Mouse (Mus musculus) layer of hippocampus, adult 8-10 months (tissue): Measurements from ENCODE around the gene Arhgap15. TPM values are rescaled to one million over a fixed set of nuclear protein-coding genes. Genes with fewer than 3 reads are reported as not detected.

ENCODE experiments used
- DNase-seq, 2 experiments: peaks; one replicate each; pipeline ENCODE4 v3.0.0; 2022; ENCODE audit warnings: low spot score in 2 of 2
- total RNA-seq, 4 experiments: library from RNA; stranded (reverse); gene quantifications; 2 replicates each; pipeline ENCODE4 v1.2.4; 2022

The Arhgap15 gene
- total RNA-seq, 4 experiments from 2014 or later = 6.6 to 10.0 (median 8.7) TPM

DNA sequence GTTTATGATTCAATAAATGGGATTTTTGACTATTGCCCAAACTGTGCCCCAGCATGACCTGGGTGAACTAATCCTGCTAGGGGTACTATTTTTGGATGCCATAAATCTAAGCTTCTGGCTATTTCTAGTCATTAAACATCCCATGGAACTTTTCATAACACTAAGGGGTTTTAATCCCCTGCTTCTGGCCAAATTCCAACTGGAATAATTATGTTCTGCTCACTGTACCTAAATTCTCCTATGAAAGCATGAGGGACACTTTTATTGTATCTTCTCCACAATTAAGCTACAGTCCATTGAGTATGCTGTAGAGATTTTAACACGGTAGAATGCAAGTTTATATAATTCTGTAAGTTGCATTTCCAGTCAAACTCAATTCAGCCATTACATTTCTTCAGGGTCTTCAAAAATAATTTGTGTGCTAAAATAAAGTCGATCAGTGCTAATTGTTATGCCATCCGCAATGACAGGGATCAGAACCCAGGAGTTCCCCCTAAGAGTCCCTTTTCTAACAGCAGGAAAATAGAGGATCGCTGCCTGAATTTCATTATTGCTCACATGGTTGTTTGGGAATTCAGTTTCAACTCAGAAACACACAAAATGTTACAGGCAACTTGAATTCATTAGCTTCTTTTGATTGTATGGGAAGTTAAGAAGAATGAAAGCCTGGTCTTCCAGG is 671.1 kb downstream of the Arhgap15 start:
- no peak for DNase-seq

DNA sequence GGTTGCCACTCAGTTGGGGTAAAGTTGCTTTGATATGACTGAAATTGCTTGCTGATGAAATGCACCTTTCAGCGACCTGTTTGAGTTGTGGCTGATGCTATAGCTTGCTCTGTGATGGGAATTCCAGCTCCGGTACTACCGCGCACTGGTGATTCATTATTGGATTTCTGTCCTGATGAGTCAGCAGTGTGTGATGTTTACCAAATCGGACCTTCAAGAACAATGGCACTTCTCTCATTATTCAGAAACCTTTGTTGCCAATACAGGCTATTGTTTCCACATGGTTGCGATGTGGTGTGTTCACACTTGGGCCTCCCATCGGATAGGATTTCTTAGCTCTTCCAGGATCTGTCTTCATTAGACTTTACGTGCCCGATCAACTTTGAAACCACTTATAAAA is 681.9 kb downstream of the Arhgap15 start:
- DNase-seq = peak in 1 of 2 experiments; percentile 17

DNA sequence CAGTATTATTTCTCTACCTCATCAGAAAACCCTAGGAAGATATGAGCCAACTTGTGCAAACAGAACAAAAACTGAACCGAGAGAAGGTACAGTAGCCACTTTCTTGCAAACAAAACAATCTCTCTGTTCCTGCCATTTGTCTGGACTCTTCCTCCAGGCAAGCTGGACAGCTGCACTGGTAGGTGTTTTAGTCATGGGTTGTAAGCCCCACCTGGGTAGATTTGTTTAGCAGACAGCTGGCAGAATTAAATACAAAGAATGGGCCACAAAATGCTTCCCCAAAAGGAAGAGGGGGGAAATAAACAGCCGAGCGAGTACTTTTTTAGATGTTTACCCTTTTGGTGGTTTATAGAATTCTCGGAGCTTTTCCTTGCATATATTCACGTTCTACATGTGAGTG is 688.0 kb downstream of the Arhgap15 start:
- no peak for DNase-seq

- no peak for DNase-seq
Observed at GRCm38 (mm10) chr2:44437496-44438057, 689.0 kb downstream of the Arhgap15 start.

DNA sequence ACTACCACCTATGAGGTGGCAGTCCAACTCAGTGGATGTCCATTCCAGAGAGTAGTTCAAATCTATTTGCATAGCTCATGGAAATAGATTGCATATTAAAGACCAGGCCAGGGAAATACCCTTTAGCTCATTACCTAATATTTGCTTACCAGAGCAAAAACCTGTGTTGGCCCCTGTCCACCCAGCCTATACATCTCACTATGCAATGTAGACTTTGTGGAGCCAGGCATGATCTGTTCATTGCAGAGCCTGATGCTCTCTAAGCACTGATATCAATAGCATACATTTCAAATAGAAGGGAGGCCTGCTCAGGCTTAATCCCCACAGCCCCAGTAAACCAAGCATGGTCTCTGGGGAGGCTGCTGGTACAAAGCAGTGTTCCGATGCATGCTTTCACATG is 689.4 kb downstream of the Arhgap15 start:
- DNase-seq = no peak

GRCm38 (mm10) chr2:44444938-44445337 is 696.3 kb downstream of the Arhgap15 start:
- DNase-seq = no peak

Other genes with a start within 250 kb of the Arhgap15 start
- gene Kynu, start 193.5 kb upstream of the Arhgap15 start, total RNA-seq = 1 to 10 TPM in 2 of 4 experiments, not detected in 2; 1.5 to 1.7 TPM